Mouse (Mus musculus) limb, embryonic 15.5 days (tissue): ENCODE data around the gene Prkcz. TPM values are rescaled to one million over a fixed set of nuclear protein-coding genes. Genes with fewer than 3 reads are reported as not detected.

Source experiments
- ATAC-seq: fragments of 200-750 bp; cut with Nextera tagmentation; 2 replicates; pipeline ENCODE4 v1.8.0; 2017; ENCODE audit warnings: low read depth, moderate TSS enrichment; ENCODE audit not compliant: insufficient number of reproducible peaks, low FRiP score, low TSS enrichment
- H3K27ac ChIP-seq: fragments of 300-500 bp; sonication (generic); 2 replicates; pipeline ENCODE4 v1.5.1; 2015; ENCODE audit warnings: moderate library complexity, mild to moderate bottlenecking, inconsistent platforms
- H3K27me3 ChIP-seq: fragments of 300-500 bp; sonication (generic); 2 replicates; pipeline ENCODE4 v1.6.1; 2015; ENCODE audit warnings: inconsistent platforms
- H3K36me3 ChIP-seq: fragments of 300-500 bp; sonication (generic); 2 replicates; pipeline ENCODE4 v1.6.1; 2015; ENCODE audit warnings: inconsistent platforms
- H3K4me1 ChIP-seq: fragments of 300-500 bp; sonication (generic); 2 replicates; pipeline ENCODE4 v1.6.1; 2015; ENCODE audit warnings: inconsistent platforms
- H3K4me2 ChIP-seq: fragments of 300-500 bp; sonication (generic); 2 replicates; pipeline ENCODE4 v1.6.1; 2015; ENCODE audit warnings: mild to moderate bottlenecking, inconsistent platforms
- H3K4me3 ChIP-seq: fragments of 300-500 bp; sonication (generic); 2 replicates; pipeline ENCODE4 v1.5.1; 2015; ENCODE audit warnings: mild to moderate bottlenecking, inconsistent platforms
- H3K9ac ChIP-seq: fragments of 300-500 bp; sonication (generic); 2 replicates; pipeline ENCODE4 v1.6.1; 2015; ENCODE audit warnings: inconsistent platforms
- H3K9me3 ChIP-seq: fragments of 300-500 bp; sonication (generic); 2 replicates; pipeline ENCODE4 v1.6.1; 2016; ENCODE audit warnings: inconsistent platforms
- WGBS: fragments of 180-500 bp; shearing (Covaris S2); methylation state at CpG from one replicate; pipeline ENCODE4 v1.1.7; 2015; 5-methylcytosine and 5-hydroxymethylcytosine counted together
- polyA plus RNA-seq: library from polyadenylated mRNA; unstranded; fragments of >200 nt; fragmentation: Nextera tagmentation; extraction: Ambion mirVana; gene quantifications from 2 replicates; pipeline ENCODE4 v1.2.1, GENCODE M21; 2015

Gene Prkcz
- polyA plus RNA-seq, 1 experiment from 2014 or later: 10.5 TPM

DNA sequence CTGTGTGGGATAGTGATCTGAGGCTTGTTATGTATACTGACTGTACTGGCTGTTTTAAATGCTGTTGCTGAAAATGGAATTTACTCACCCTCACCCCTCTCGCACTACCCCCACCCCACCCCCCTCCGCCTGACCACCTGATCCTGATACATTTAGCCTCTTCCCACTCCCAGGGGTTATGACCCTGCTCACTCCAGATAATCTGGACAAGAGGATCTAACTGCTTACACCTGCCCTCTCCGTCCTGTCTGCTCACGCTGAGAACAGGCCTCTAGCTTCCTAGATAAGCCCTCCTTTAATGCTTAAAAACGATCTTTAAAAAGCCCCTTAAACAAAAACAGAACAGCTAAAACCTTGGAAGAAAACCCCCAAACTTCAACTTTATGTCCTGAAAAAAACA lies 35.4 kb downstream of the Prkcz start:
- no peak overlapping the region for H3K9ac ChIP-seq
- H3K27ac ChIP-seq: no peak overlapping the region
- H3K27me3 ChIP-seq: no peaks in the 10 kb centered on the region
- no peak for ATAC-seq
- H3K36me3 ChIP-seq: no peaks in the 10 kb centered on the region
- 0 out of 2 replicates have a peak, but pooled peaks cover 2% of the 10 kb centered on the region for H3K4me1 ChIP-seq
- H3K4me3 ChIP-seq: no peak overlapping the region
- no peak overlapping the region for H3K4me2 ChIP-seq
- 48% methylated on average over 5 of the region's 5 CpGs for WGBS
- H3K9me3 ChIP-seq: no peaks in the 10 kb centered on the region

DNA sequence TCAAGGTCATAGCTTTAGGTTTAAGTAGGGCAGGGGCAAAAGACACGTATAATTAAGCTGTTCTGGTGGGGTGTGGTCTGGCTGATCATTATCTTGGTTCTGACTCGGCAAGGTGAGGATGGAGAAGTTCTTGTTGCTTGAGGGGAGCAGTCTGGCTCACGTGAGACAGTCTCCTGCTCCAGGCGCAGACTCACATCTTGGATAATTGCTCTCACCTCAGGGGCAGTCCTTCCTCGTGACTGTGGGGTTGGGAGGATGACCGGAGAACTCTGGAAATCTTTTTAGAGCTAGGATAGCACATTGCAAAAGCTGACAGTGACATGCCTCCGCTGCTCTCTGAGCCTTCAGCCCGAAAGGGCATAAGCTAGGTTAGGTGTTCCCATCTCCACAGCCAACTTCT lies 36.6 kb downstream of the Prkcz start:
- Histone ChIP-seq H3K27ac (no peak overlapping the region), H3K9me3 (no peaks in the 10 kb centered on the region), H3K4me2 (no peak overlapping the region), H3K4me3 (no peak overlapping the region), H3K27me3 (no peaks in the 10 kb centered on the region), H3K36me3 (no peaks in the 10 kb centered on the region), H3K4me1 (0 out of 2 replicates have a peak, but pooled peaks cover 3% of the 10 kb centered on the region), H3K9ac (no peak overlapping the region)
- WGBS: 52% methylated on average over 8 of the region's 8 CpGs
- no peak for ATAC-seq

DNA sequence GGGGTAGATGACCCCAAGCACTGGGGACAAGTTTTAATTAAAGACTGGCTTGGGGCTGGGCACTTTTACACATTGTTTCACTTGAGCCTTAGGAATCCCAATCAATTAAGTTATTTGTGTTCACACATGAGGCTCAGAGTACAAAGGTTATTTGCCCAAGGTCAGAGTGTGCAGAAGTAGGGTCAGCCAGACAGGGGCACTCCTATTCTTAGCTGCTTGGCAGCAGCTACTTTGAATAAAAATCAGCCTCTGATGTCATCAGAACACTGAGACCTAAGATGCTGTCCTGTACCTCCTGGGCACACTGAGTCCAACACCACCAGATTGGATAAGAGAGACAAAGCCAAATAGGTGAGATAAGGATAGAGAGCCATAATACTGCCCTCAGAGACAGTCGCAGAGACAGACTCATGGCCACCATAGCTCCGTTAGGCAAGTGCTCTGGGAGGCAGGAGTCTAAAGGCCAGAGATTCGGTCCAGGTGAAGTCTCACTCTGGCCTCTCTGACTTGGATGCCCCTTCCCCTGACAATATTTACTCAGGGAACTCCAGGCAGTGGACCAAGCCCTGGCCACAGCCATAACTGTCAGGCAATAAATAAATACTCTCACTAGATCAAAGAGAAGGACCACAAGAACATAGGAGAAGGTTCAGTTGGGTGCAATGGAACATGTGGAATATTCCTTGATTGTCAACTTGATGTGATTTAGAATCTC lies 37.9 kb downstream of the Prkcz start:
- Histone ChIP-seq H3K9ac (no peak overlapping the region), H3K4me1 (0 out of 2 replicates have a peak, but pooled peaks cover 3% of the 10 kb centered on the region), H3K4me3 (no peak overlapping the region), H3K27ac (no peak overlapping the region), H3K9me3 (no peaks in the 10 kb centered on the region), H3K27me3 (no peaks in the 10 kb centered on the region), H3K36me3 (no peaks in the 10 kb centered on the region), H3K4me2 (no peak overlapping the region)
- no peak for ATAC-seq
- whole genome bisulfite sequencing: 82% methylated on average over 3 of the region's 3 CpGs

DNA sequence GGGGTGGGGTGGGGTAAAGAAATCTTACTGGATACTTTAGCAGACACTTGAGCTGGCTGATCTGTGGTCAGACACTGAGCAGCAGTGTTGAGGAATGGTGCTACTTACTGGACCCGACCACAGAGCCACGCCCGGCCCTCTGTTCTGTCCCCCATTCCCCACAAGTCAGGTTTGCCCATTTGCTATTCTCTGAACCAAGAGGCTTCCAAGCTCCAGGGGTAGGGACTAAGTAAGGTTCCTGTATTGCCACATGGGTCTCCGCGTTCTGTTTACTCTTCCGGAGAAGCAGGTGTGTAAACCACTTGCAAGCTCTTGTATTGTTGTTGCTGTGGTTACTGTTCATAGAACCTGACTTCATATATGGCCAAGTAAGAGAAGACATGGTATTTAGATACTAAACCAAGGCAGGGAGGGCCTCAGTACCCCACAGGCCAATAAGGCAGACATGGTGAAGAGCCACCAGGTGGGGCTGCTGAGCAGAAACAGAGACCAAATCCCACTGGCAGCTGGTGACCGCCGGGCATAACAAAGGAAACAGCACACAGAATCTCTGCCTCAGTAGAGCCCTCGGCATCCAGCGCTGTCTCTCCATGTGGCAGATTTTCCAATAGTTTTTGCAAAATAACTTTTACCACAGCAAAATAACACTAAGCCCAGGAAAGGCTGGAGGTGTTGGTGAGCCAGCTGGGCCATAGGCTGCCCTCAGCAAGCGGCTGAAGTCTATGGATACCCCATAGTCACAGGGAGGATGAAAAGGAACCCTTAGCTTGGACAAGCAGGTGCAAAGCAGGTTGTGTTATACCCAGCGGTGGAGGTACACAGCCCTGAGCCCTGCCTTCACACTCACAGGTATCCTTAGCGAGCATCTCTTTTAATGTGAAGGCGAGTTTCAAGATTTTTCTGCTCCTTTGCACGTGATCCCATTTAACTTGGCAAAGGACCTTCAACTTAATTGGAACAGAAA lies 40.6 kb downstream of the Prkcz start:
- H3K36me3 ChIP-seq: no peaks in the 10 kb centered on the region
- no peak for ATAC-seq
- no peak overlapping the region for H3K4me2 ChIP-seq

DNA sequence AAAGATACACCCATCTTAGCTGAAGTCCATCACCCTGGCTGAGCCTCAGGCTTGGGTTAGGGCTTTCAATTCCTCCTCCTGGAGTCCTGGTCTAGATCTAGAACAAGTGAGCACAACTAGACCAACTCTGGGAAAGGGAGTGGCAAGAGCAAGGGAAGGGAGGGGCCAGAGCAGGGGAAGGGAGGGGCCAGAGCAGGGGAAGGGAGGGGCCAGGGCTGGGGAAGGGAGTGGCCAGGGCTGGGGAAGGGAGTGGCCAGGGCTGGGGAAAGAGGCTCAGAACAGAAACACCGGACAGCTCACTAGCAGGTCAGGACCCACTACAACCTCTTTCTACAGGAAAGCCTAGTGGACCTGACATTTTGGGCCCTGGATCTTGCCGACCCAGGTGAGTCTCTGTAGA lies 42.9 kb downstream of the Prkcz start:
- Histone ChIP-seq H3K9ac (no peak overlapping the region), H3K9me3 (no peaks in the 10 kb centered on the region), H3K4me1 (0 out of 2 replicates have a peak, but pooled peaks cover 3% of the 10 kb centered on the region), H3K27ac (no peak overlapping the region), H3K36me3 (no peaks in the 10 kb centered on the region), H3K4me2 (no peak overlapping the region), H3K27me3 (no peaks in the 10 kb centered on the region), H3K4me3 (no peak overlapping the region)
- 36% methylated on average over 2 of the region's 2 CpGs for WGBS
- ATAC-seq: no peak

More for the DNA sequence above, 40.6 kb downstream of the Prkcz start:
- WGBS: 59% methylated on average over 15 of the region's 15 CpGs
- no peaks in the 10 kb centered on the region for H3K27me3 ChIP-seq
- no peak overlapping the region for H3K27ac ChIP-seq
- no peaks in the 10 kb centered on the region for H3K9me3 ChIP-seq
- 0 out of 2 replicates have a peak, but pooled peaks cover 3% of the 10 kb centered on the region for H3K4me1 ChIP-seq
- H3K9ac ChIP-seq: no peak overlapping the region
- no peak overlapping the region for H3K4me3 ChIP-seq

DNA sequence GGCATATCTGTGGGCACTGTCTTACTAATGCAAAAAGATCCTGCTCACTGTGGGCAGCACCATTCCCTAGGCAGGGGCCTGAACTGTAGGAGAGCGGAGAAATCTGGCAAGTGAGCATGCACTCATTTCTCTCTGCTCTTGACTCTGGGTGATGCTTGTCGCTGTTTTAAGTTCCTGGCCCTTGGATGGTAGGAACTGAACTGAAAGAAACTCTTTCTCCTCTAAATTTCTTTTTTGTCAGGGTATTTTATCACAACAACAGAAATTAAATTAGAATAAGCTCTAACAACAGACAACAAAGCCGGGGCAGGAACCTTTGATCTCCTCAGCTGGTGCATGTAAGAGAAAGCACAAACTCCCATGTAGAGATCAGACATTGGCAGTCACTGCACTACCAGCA lies 46.1 kb downstream of the Prkcz start:
- H3K9ac ChIP-seq: no peak overlapping the region
- WGBS: 86% methylated on average over 3 of the region's 3 CpGs
- H3K4me3 ChIP-seq: no peak overlapping the region
- no peak overlapping the region for H3K27ac ChIP-seq
- no peaks in the 10 kb centered on the region for H3K27me3 ChIP-seq
- H3K36me3 ChIP-seq: no peaks in the 10 kb centered on the region
- no peak overlapping the region for H3K4me2 ChIP-seq
- no peaks in the 10 kb centered on the region for H3K9me3 ChIP-seq
- H3K4me1 ChIP-seq: no peaks in the 10 kb centered on the region
- ATAC-seq: no peak

DNA sequence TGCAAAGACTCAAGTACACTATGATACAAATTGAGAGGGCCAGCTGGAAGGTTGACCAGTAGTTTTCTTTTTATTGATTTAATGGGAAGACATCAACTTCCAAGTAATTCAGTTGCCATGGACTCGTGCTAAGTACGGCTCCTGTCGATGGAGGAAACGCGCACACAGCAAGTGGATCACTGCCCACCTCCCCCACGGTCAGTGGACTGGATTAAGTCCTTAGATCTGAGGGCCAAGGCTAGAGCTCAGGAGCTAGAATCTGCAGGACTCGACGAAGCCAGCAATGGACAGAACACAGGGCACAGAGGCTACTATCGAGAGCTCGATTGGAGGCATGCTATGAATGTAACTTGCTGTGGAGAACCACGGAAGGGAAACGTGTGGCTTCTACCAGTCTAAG lies 52.5 kb downstream of the Prkcz start:
- H3K4me2 ChIP-seq: no peak overlapping the region
- WGBS: 87% methylated on average over 12 of the region's 12 CpGs
- no peak overlapping the region for H3K4me3 ChIP-seq
- H3K36me3 ChIP-seq: no peaks in the 10 kb centered on the region
- ATAC-seq: no peak
- peaks cover 36% of the 10 kb centered on the region for H3K4me1 ChIP-seq
- H3K9me3 ChIP-seq: no peaks in the 10 kb centered on the region
- no peak overlapping the region for H3K27ac ChIP-seq
- no peak overlapping the region for H3K9ac ChIP-seq
- no peaks in the 10 kb centered on the region for H3K27me3 ChIP-seq

DNA sequence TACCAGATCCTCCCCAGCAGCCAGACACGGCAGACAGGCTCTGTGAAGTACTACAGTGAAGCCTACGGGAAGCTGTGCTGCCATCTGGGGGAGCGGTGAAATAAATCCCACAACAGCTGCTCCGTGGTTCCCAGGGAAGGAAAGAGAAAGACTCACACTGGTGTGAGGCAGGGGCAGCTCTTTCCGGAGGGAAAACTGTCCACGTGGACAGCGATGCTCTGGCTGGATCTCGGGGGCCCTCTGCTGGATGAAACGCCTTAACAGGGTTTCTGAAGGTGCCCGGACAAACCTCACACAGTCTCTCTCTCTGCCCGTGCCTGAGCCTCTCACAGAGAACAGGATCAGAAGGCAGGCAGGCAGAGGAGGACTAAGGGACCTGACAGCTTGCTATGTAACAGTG lies 53.1 kb downstream of the Prkcz start:
- peak overlapping the region; percentile 1; the same call in 1 of the 2 replicates for H3K9ac ChIP-seq
- H3K9me3 ChIP-seq: no peaks in the 10 kb centered on the region
- peak; percentile 62 for ATAC-seq
- no peaks in the 10 kb centered on the region for H3K27me3 ChIP-seq
- H3K36me3 ChIP-seq: no peaks in the 10 kb centered on the region
- peak overlapping the region; percentile 36 for H3K4me2 ChIP-seq
- 1% methylated on average over 11 of the region's 11 CpGs for WGBS
- H3K4me3 ChIP-seq: peak overlapping the region; percentile 8; the same call in 1 of the 2 replicates
- H3K27ac ChIP-seq: peak overlapping the region; percentile 76
- H3K4me1 ChIP-seq: peaks cover 36% of the 10 kb centered on the region

DNA sequence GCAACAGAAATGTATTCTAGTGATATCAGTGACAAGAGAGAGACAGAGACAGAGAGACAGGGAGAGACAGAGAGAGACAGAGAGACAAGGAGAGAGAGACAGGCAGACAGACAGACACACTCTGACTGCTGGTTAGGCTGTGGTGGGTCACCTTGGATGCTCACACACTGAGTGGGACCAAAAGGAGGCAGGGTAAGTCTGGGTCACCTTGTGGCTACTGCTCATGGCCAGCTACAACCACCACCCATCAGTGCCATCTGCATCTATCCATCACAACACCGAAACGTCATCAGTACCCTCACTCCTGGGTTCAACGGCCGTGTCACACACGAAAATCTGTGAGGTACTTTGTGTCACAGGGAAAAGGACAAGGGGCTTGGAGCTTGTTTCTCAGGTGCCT lies 53.6 kb downstream of the Prkcz start:
- Histone ChIP-seq H3K9me3 (no peaks in the 10 kb centered on the region), H3K27ac (peak overlapping the region; percentile 76), H3K36me3 (no peaks in the 10 kb centered on the region), H3K27me3 (no peaks in the 10 kb centered on the region), H3K4me3 (peak overlapping the region; percentile 8; the same call in 1 of the 2 replicates), H3K9ac (peak overlapping the region; percentile 1; the same call in 1 of the 2 replicates), H3K4me1 (peaks cover 36% of the 10 kb centered on the region), H3K4me2 (peak overlapping the region; percentile 36)
- peak; percentile 49; the same call in 1 of the 2 replicates for ATAC-seq
- WGBS: 76% methylated on average over 5 of the region's 5 CpGs

DNA sequence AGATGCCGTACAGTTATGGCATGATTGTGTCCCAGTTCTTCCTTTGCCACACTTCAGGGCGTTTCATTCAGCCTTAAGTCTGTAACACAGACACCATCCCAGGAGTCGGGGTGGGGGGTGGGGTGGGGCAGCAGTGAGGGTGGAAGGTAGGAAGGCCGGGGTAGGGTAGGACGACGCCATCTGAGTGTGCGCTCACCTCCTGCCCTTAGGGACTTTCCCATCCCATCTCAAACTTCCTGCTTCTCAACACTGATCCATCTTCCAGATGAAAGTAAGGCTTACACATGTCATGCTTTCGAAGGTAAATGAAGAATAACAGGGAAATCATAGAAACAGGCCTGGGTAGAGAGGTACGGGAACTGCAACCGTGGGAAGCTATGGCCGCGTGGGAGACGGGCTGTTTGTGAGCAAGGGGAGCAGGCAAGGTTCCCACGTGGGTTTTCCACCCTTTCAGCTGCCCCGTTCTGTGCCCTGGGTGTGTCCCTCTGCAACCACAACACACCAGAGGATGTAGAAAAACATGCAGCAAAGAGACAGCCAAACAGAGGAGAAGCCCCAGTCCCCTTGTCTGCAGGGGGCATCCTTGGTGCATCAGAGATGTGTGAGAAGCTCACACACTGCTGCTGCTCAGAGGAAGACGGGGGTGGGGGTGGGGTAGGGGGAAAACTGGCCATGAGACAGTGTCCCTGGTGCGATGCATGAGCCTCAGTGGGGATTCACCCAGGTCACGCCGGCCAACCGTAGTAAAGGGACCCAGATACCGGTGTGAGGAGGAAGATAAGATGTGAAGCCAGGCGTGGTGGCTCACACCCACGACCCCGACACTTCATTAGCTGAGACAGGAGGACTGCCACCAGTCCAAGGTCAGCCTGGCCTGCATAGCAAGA lies 54.6 kb downstream of the Prkcz start:
- H3K27ac ChIP-seq: no peak overlapping the region
- H3K27me3 ChIP-seq: no peaks in the 10 kb centered on the region
- H3K4me3 ChIP-seq: no peak overlapping the region
- no peaks in the 10 kb centered on the region for H3K36me3 ChIP-seq
- no peaks in the 10 kb centered on the region for H3K9me3 ChIP-seq
- 0 out of 2 replicates have a peak, but pooled peaks have one; percentile 32 for ATAC-seq
- WGBS: 59% methylated on average over 24 of the region's 24 CpGs
- H3K9ac ChIP-seq: no peak overlapping the region
- H3K4me1 ChIP-seq: peaks cover 36% of the 10 kb centered on the region
- H3K4me2 ChIP-seq: no peak overlapping the region

DNA sequence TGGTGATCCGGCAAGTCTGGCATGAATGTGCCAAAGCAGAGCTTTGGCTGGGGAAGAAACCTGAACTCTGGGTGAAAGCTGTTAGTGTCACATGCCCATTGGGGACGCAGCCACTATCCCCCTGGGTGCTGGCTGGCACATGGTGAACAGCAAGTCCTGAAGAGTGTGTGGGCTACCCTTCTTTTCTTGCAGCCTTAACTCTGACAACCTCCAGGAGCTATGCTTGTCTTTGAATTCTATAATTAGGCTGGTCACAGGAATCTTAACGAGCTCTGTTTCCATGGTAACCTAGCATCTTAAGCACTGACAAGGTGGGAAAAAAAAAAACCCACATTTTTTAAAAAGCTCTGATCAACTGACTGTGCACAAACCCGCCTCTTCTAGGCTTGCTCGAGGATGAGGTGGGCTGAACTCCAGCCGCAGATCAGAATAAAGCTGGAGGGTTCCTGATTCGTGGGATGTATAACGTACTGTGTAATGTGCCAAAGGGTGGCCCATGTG lies 55.6 kb downstream of the Prkcz start:
- Histone ChIP-seq H3K9me3 (no peaks in the 10 kb centered on the region), H3K36me3 (no peaks in the 10 kb centered on the region), H3K27ac (no peak overlapping the region), H3K4me1 (peaks cover 41% of the 10 kb centered on the region), H3K9ac (no peak overlapping the region), H3K27me3 (no peaks in the 10 kb centered on the region), H3K4me3 (no peak overlapping the region), H3K4me2 (no peak overlapping the region)
- 33% methylated on average over 8 of the region's 8 CpGs for WGBS
- ATAC-seq: no peak
